ENCODE assay signal across 8 mouse cellular contexts in genomic region chr13:59073635-59074256, GRCm38 (mm10).
DNase-seq lines count a peak whose midpoint lies in the region; TF ChIP-seq lines count a peak whose summit lies in the region.

No protein-coding gene starts in this region.

- no peak overlapping the region for H3K4me3 ChIP-seq in MEL (ENCODE audit: control insufficient read depth in 1 of 2, insufficient read depth in 1 of 2, low read depth in 2 of 2, low read length in 2 of 2)
- peak overlapping the region; percentile 34 for H3K4me3 ChIP-seq in layer of hippocampus, adult 2 months

- no peaks in the 10 kb centered on the region; a peak in 1 of 4 replicates for H3K27me3 ChIP-seq in MEL (ENCODE audit: control insufficient read depth in 1 of 2, insufficient read depth in 2 of 2, low read length in 2 of 2)

- no peaks in the 10 kb centered on the region for H3K4me1 ChIP-seq in MEL (ENCODE audit: control insufficient read depth in 1 of 2, insufficient read depth in 2 of 2, low read length in 2 of 2)

- peak in 2 of 3 experiments; percentile 17 to 36; a peak in 5 of 6 replicates for TF ChIP-seq CTCF in MEL (IDR thresholded peaks at IDR 0.05 in 2 of 3, conservative IDR thresholded peaks at IDR 0.05 in 1 of 3; ENCODE audit: control insufficient read depth in 1 of 3, insufficient read depth in 1 of 3, low read depth in 2 of 3, low read length in 3 of 3, poor library complexity in 1 of 3, severe bottlenecking in 1 of 3)
- TF ChIP-seq CTCF in layer of hippocampus, adult 2 months (conservative IDR thresholded peaks at IDR 0.05), result peak; percentile 97

- DNase-seq in MEL (ENCODE audit: low read depth, low spot score), result no peak
- DNase-seq in cerebellum, adult 9-10 months, result peak; percentile 81
- peak; percentile 92 to 94 for DNase-seq in frontal cortex, adult 2 months (ENCODE audit: extremely low spot score in 1 of 2, low spot score in 1 of 2)
- peak; percentile 84 for DNase-seq in heart, postnatal 4 days
- peak; percentile 87 to 91 for DNase-seq in layer of hippocampus, adult 2 months (ENCODE audit: low spot score in 2 of 2)
- DNase-seq in lung, adult 18-20 months, result peak; percentile 62 to 72
- DNase-seq in ovary, adult 18-20 months (ENCODE audit: low spot score), result peak; percentile 43
- peak; percentile 55 for DNase-seq in thymus, postnatal 25 days

- no peaks in the 10 kb centered on the region for H3K79me2 ChIP-seq in MEL (ENCODE audit: control insufficient read depth, insufficient read depth, low read length, poor library complexity)

- no peaks in the 10 kb centered on the region for H3K9me3 ChIP-seq in MEL (replicated peaks; ENCODE audit: insufficient read depth, low read length)

- TF ChIP-seq POLR2A in MEL (IDR thresholded peaks at IDR 0.05; ENCODE audit: control insufficient read depth in 1 of 2, insufficient read depth in 1 of 2, low read depth in 1 of 2, low read length in 2 of 2, poor library complexity in 1 of 2), result no peak

- no peak; the same call in 1 of the 2 replicates for TF ChIP-seq RAD21 in MEL (IDR thresholded peaks at IDR 0.05; ENCODE audit: low read depth, low read length)

- no peak overlapping the region for H3K27ac ChIP-seq in MEL (ENCODE audit: control insufficient read depth, low read depth, low read length)
- peak overlapping the region; percentile 88 for H3K27ac ChIP-seq in layer of hippocampus, adult 2 months

- no peak for TF ChIP-seq EP300 in MEL (IDR thresholded peaks at IDR 0.05; ENCODE audit: low read depth in 1 of 2, low read length in 2 of 2)

- no peak overlapping the region for H3K9ac ChIP-seq in MEL (ENCODE audit: control insufficient read depth, low read depth, low read length, poor library complexity, severe bottlenecking)

- H3K36me3 ChIP-seq in MEL (ENCODE audit: control insufficient read depth in 1 of 2, insufficient read depth in 2 of 2, low read length in 2 of 2), result no peaks in the 10 kb centered on the region

TF ChIP-seq in MEL, 35 proteins besides CTCF, POLR2A, EP300 and RAD21:
- no peak for TF ChIP-seq HCFC1 (IDR thresholded peaks at IDR 0.05; ENCODE audit: low read depth, low read length)
- peak; percentile 18; the same call in 1 of the 2 replicates for TF ChIP-seq SMC3 (IDR thresholded peaks at IDR 0.05; ENCODE audit: low read depth, low read length)
- TF ChIP-seq ZKSCAN1 (IDR thresholded peaks at IDR 0.05; ENCODE audit: low read depth, low read length), result no peak
- no peak for TF ChIP-seq TBP (IDR thresholded peaks at IDR 0.05; ENCODE audit: low read depth, low read length)
- TF ChIP-seq MEF2A (IDR thresholded peaks at IDR 0.05; ENCODE audit: extremely low read depth, insufficient replicate concordance, low read depth, low read length, poor library complexity, severe bottlenecking), result no peak
- TF ChIP-seq UBTF (IDR thresholded peaks at IDR 0.05; ENCODE audit: borderline replicate concordance, insufficient read depth, low read depth, low read length), result no peak
